In the genomic region with DNA sequence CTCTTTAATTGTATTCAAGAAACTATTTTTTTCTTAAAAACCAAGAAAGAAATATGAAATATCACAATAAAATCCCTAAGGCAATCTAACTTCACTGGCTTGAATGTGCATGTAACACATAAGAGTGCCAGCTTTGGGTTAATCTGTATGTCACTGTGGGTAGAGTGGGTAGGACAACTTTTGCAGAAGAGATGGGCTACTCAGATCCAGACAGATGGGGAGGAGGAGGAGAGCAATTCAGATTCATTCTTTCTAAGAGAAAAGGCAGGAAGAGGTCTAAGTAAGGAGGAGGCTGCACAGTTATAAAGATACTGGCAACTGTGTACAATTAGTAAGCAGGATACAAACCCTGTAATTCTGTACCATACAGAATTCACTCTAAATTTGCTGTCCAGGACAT, we compare ENCODE assay signal across 15 mouse cellular contexts.
DNase-seq lines count a peak whose midpoint lies in the region.
"Had no signal": no experiment of that assay in that cellular context is flagged by ENCODE, and none has a peak within 500 bp of the region (broad histone marks: within the 10 kb centered on the region; RNA-seq: fewer than 3 reads in every experiment).

No protein-coding gene starts in this region.

- intact Hi-C loops in left cerebral cortex, postnatal 10 days (cut with DNase I), result no loop called here

- DNase-seq in frontal cortex, adult 2 months (ENCODE audit: extremely low spot score in 1 of 2, low spot score in 1 of 2), result peak; percentile 44 to 63
- DNase-seq in frontal cortex, postnatal 14 days (ENCODE audit: low spot score in 2 of 2), result no peak
- peak; percentile 31 to 34 for DNase-seq in left cerebral cortex, adult 9 months (ENCODE audit: low spot score in 2 of 2)
- no peak for DNase-seq in left cerebral cortex, postnatal 10 days (ENCODE audit: extremely low spot score in 1 of 2, low spot score in 2 of 2)
- peak; percentile 81 for DNase-seq in brain, adult 2 months (ENCODE audit: low read depth, low spot score)
- DNase-seq in telencephalon, adult 2 months (ENCODE audit: low read depth, low spot score), result peak; percentile 81
- no peak for DNase-seq in urinary bladder, postnatal 10 days (ENCODE audit: low spot score)
- DNase-seq: adrenal gland, adult 2 months; adrenal gland, postnatal 10 days; adrenal gland, postnatal 25 days; cerebellum, adult 11-12 months; cerebellum, adult 2 months; cerebellum, adult 9-10 months; cerebellum, postnatal 10 days; cerebellum, postnatal 25 days had no signal

Comparison
In these comparisons a context has a peak if more than half of its experiments do, and no peak if none do; other contexts are left out.
1. DNase-seq: peak in frontal cortex, adult 2 months (2 of 2), left cerebral cortex, adult 9 months (2 of 2), brain, adult 2 months (single experiment) and telencephalon, adult 2 months (single experiment); none in frontal cortex, postnatal 14 days (0 of 2), left cerebral cortex, postnatal 10 days (0 of 2) and urinary bladder, postnatal 10 days (single experiment).